Mouse (Mus musculus): ENCODE measurements around the gene Nav2. TPM values are rescaled to one million over a fixed set of nuclear protein-coding genes. Genes with fewer than 3 reads are reported as not detected.

The Nav2 gene
- total and polyA plus RNA-seq, 3 experiments, result under 0.01 TPM; not detected in 2

DNA sequence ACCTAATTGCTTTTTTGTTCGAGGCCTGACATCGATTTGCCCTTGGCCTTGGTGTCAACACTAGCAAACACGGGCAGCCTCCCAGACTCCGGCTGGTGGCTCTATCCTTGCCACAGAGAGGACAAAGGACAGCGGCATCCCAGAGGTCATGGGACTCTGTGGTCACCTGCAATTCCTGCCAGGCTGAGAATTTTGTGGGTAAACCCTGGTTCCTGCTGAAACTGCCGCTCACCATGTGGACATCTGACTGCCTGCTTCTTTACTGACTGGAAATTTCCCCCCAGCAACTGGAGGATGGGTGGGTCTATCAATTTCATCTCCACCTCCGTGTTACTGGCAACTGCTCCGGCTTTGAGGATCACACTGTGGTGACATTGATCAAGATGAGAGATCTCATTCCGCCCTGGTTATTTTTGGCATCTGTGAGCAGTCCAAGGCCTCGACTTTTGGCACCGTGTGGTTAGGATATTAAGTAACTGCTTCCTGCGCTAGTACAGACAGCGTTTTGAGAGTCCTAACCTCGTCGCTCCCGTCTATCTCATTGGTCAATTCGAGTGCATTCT lies 489.0 kb downstream of the Nav2 start:
- Histone ChIP-seq H3K4me2 (ENCODE audit: insufficient read depth, low read depth, poor library complexity, severe bottlenecking) (no peak overlapping the region), H3K9ac (ENCODE audit: insufficient read depth, low read depth) (no peak overlapping the region), H3K4me3 (replicated peaks in 1 of 3; ENCODE audit: low read depth in 2 of 3, low read length in 2 of 3, poor library complexity in 1 of 3) (no peak overlapping the region), H3K4me1 (ENCODE audit: control insufficient read depth in 1 of 2, insufficient read depth in 2 of 2) (no peaks in the 10 kb centered on the region), H3K27ac (ENCODE audit: insufficient read depth, low read depth) (no peak overlapping the region), H3K27me3 (replicated peaks) (peaks cover 23% of the 10 kb centered on the region), H3K9me3 (replicated peaks; ENCODE audit: low read length) (peaks cover 4% of the 10 kb centered on the region), H3K79me2 (replicated peaks; ENCODE audit: control insufficient read depth, extremely low read depth, insufficient read depth, poor library complexity, severe bottlenecking) (no peaks in the 10 kb centered on the region), H3K36me3 (replicated peaks in 1 of 2; ENCODE audit: control insufficient read depth in 1 of 2, insufficient read depth in 1 of 2, low read length in 1 of 2) (no peaks in the 10 kb centered on the region)
- in situ Hi-C loops (cut with MboI; ENCODE audit: low pct_ligation_motif_present, low pct_unique_long_range_greater_than_20kb, low sequenced_read_pairs) (no loop called here), dilution Hi-C loops (cut with MboI; ENCODE audit: extremely low pct_ligation_motif_present, extremely low pct_unique_long_range_greater_than_20kb, low sequenced_read_pairs) (no loop called here)
- no peak for DNase-seq (ENCODE audit: extremely low read depth)
- TF ChIP-seq MEF2A (IDR thresholded peaks at IDR 0.05; ENCODE audit: borderline replicate concordance, low read depth, low read length) (no peak), CHD2 (IDR thresholded peaks at IDR 0.05; ENCODE audit: low read length) (no peak), SIN3A (IDR thresholded peaks at IDR 0.05; ENCODE audit: low read length) (no peak), MXI1 (IDR thresholded peaks at IDR 0.05; ENCODE audit: low read depth, low read length) (no peak), ZMIZ1 (IDR thresholded peaks at IDR 0.05; ENCODE audit: low read depth, low read length) (no peak), HCFC1 (IDR thresholded peaks at IDR 0.05; ENCODE audit: low read depth, low read length) (no peak), BHLHE40 (IDR thresholded peaks at IDR 0.05; ENCODE audit: low read depth, low read length) (no peak), RCOR1 (conservative IDR thresholded peaks at IDR 0.05; ENCODE audit: low read depth, low read length) (no peak), ZKSCAN1 (IDR thresholded peaks at IDR 0.05; ENCODE audit: borderline replicate concordance, low read depth, low read length) (no peak), NELFE (IDR thresholded peaks at IDR 0.05; ENCODE audit: low read depth, low read length) (no peak), SMC3 (IDR thresholded peaks at IDR 0.05; ENCODE audit: low read depth, low read length) (no peak), EP300 (IDR thresholded peaks at IDR 0.05; ENCODE audit: low read length) (no peak), JUN (IDR thresholded peaks at IDR 0.05; ENCODE audit: insufficient read depth, low read depth, low read length) (no peak), USF1 (IDR thresholded peaks at IDR 0.05; ENCODE audit: low read depth, low read length) (no peak)

DNA sequence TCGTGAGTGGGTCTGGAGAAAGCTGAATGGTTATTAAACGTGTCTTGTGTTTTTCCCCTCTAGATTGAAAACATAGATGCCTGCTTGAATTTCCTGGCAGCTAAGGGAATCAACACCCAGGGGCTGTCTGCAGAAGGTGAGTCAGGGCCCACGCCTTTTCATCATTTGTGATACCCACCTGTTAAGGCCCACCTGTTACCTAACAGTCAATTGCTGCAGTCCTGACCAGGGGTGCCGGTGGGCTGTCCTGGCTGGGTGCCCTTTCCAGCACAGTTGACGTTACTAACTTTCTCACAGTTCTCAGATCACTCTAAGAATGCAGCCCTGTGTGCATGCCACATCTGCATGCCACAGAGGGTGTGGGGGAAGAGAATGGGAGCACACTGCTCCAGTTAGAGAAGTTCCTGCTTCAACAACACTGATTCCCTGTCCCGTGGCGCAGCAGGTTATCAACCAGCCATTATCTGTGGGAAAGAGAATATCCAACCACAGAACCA lies 489.6 kb downstream of the Nav2 start:
- H3K4me1 ChIP-seq (ENCODE audit: control insufficient read depth in 1 of 2, insufficient read depth in 2 of 2), result no peaks in the 10 kb centered on the region
- no peaks in the 10 kb centered on the region for H3K36me3 ChIP-seq (replicated peaks in 1 of 2; ENCODE audit: control insufficient read depth in 1 of 2, insufficient read depth in 1 of 2, low read length in 1 of 2)
- H3K27me3 ChIP-seq (replicated peaks), result peaks cover 25% of the 10 kb centered on the region
- peaks cover 4% of the 10 kb centered on the region for H3K9me3 ChIP-seq (replicated peaks; ENCODE audit: low read length)
- DNase-seq (ENCODE audit: extremely low read depth), result no peak
- H3K4me3 ChIP-seq (replicated peaks in 1 of 3; ENCODE audit: low read depth in 2 of 3, low read length in 2 of 3, poor library complexity in 1 of 3), result no peak overlapping the region
- no peak overlapping the region for H3K9ac ChIP-seq (ENCODE audit: insufficient read depth, low read depth)
- in situ Hi-C loops (cut with MboI; ENCODE audit: low pct_ligation_motif_present, low pct_unique_long_range_greater_than_20kb, low sequenced_read_pairs), result no loop called here
- dilution Hi-C loops (cut with MboI; ENCODE audit: extremely low pct_ligation_motif_present, extremely low pct_unique_long_range_greater_than_20kb, low sequenced_read_pairs), result no loop called here
- no peak overlapping the region for H3K4me2 ChIP-seq (ENCODE audit: insufficient read depth, low read depth, poor library complexity, severe bottlenecking)
- TF ChIP-seq POLR2AphosphoS2 (IDR thresholded peaks at IDR 0.05; ENCODE audit: low read depth, low read length), result no peak
- no peak for TF ChIP-seq CTCF (conservative IDR thresholded peaks at IDR 0.05 in 1 of 2, IDR thresholded peaks at IDR 0.05 in 1 of 2; ENCODE audit: low read depth in 2 of 2, low read length in 2 of 2)
- TF ChIP-seq JUN (IDR thresholded peaks at IDR 0.05; ENCODE audit: insufficient read depth, low read depth, low read length), result no peak
- no peak for TF ChIP-seq BHLHE40 (IDR thresholded peaks at IDR 0.05; ENCODE audit: low read depth, low read length)
- no peak for TF ChIP-seq UBTF (IDR thresholded peaks at IDR 0.05; ENCODE audit: low read depth, low read length)
- no peak for TF ChIP-seq TBP (conservative IDR thresholded peaks at IDR 0.05; ENCODE audit: low read depth, low read length)
- no peak for TF ChIP-seq CHD1 (IDR thresholded peaks at IDR 0.05; ENCODE audit: low read depth, low read length)
- TF ChIP-seq RAD21 (IDR thresholded peaks at IDR 0.05; ENCODE audit: low read depth, low read length), result no peak
- TF ChIP-seq E2F4 (IDR thresholded peaks at IDR 0.05; ENCODE audit: insufficient replicate concordance, low read depth, low read length), result no peak
- TF ChIP-seq PAX5 (IDR thresholded peaks at IDR 0.05; ENCODE audit: low read length), result no peak
- no peaks in the 10 kb centered on the region for H3K79me2 ChIP-seq (replicated peaks; ENCODE audit: control insufficient read depth, extremely low read depth, insufficient read depth, poor library complexity, severe bottlenecking)
- no peak overlapping the region for H3K27ac ChIP-seq (ENCODE audit: insufficient read depth, low read depth)
